Mouse (Mus musculus): ENCODE data around the gene Ubl3. TPM values are rescaled to one million over a fixed set of nuclear protein-coding genes. Genes with fewer than 3 reads are reported as not detected.

Gene Ubl3
- total and polyA plus RNA-seq, 2 experiments from 2014 or later = 79.1 to 128 TPM

DNA sequence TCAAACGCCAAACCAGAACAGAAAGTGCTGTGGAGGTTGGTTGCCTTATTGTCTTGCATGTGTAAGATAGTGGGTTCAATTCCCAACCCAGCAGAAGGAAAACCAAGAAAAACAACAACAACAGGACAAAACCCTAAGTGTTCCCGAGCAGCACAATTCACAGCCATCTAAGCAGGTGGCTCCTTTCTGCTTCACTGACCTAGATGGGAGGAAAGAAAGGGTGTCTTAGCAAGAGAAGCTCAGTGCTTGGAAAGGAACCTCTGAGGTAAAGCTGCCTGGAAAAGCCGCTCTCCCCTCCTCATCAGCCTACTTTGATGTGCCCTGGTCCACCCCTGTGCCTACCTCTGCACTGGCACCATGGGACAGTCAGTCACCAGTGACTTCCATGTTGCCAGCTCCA is 70.8 kb downstream of the Ubl3 start:
- 82% methylated on average over 3 of the region's 3 CpGs for WGBS
- no peak overlapping the region for H3K9ac ChIP-seq (replicated peaks; ENCODE audit: low read length, poor library complexity, severe bottlenecking)
- no peaks in the 10 kb centered on the region for H3K9me3 ChIP-seq (ENCODE audit: low read length)
- H3K27ac ChIP-seq (ENCODE audit: low read depth, low read length) = no peak overlapping the region
- DNase-seq (ENCODE audit: low spot score) (no peak), ATAC-seq (ENCODE audit: low FRiP score) (no peak)
- no peaks in the 10 kb centered on the region for H3K27me3 ChIP-seq (ENCODE audit: insufficient read depth, low read length)
- no peaks in the 10 kb centered on the region for H3K4me1 ChIP-seq (ENCODE audit: insufficient read depth, low read length)
- TF ChIP-seq CTCF (IDR thresholded peaks at IDR 0.05) = no peak
- H3K4me2 ChIP-seq (ENCODE audit: low read depth, low read length, poor library complexity, severe bottlenecking) = no peak overlapping the region
- no peak overlapping the region for H3K4me3 ChIP-seq (ENCODE audit: low read depth, low read length)
- no peaks in the 10 kb centered on the region for H3K36me3 ChIP-seq (ENCODE audit: insufficient read depth, low read length)

DNA sequence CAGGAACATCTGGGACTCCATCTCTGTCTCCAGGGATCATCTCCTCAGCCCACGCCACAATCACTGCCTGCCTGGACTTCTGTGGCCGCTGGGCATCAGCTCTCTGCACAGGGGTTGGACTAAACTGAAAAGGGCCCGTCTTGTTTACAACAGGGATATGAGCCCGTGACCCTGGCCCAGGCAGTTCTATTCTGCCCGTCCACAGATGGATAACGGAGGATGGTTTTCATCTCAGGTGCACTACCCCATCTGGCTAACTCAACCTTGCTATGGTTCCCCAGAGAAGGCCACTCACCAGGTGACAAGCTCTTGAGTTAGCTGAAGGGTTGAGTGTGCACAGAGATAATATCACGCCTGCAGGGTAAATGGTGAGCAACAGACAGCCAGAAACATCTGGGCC is 78.2 kb downstream of the Ubl3 start:
- H3K27me3 ChIP-seq (ENCODE audit: insufficient read depth, low read length) = no peaks in the 10 kb centered on the region
- no peaks in the 10 kb centered on the region for H3K9me3 ChIP-seq (ENCODE audit: low read length)
- ATAC-seq (ENCODE audit: low FRiP score) (no peak), DNase-seq (ENCODE audit: low spot score) (no peak)
- no peaks in the 10 kb centered on the region for H3K4me1 ChIP-seq (ENCODE audit: insufficient read depth, low read length)
- no peaks in the 10 kb centered on the region for H3K36me3 ChIP-seq (ENCODE audit: insufficient read depth, low read length)
- no peak for TF ChIP-seq CTCF (IDR thresholded peaks at IDR 0.05)
- 87% methylated on average over 7 of the region's 7 CpGs for WGBS
- H3K4me3 ChIP-seq (ENCODE audit: low read depth, low read length) = no peak overlapping the region
- no peak overlapping the region for H3K4me2 ChIP-seq (ENCODE audit: low read depth, low read length, poor library complexity, severe bottlenecking)
- no peak overlapping the region for H3K27ac ChIP-seq (ENCODE audit: low read depth, low read length)
- no peak overlapping the region for H3K9ac ChIP-seq (replicated peaks; ENCODE audit: low read length, poor library complexity, severe bottlenecking)

DNA sequence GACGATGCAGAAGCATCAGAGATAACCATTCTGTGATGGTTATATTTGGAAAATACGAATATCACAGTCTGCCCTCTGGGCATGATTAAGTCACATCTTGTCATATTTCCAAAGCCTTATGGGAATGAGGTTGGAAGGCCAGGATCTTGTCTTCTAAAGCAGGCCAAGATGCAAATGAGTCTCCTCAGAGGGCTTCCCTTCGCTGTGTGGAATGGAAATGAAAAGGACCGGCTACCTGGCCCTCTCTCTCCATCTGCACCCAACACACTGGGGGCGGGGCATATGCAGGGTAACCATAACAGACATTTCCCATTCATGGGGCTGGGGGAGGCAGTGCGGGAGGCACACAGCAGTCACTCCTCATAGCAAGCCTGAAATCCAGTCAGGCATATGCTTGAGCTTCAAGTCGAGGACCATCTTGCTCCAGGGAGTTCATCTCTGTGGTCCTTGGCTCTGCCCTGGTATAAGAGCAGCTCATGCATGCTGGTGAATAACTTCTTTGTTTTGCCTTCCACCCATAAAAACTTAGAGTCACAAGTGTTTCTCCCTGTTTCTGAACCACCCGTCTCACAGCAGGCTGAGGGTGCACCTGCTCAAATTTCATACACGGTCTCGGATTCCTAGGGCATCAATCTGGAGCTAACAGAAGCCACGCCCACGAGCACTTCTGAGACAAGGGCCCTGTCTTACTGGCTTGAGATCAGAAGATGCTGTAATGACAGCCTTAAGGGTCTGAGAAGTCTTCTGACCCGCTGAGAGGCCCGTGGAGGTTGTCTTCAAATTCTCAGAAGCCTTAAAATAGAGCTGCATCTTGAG is 83.8 kb downstream of the Ubl3 start:
- TF ChIP-seq CTCF (IDR thresholded peaks at IDR 0.05) = no peak
- H3K4me1 ChIP-seq (ENCODE audit: insufficient read depth, low read length) = no peaks in the 10 kb centered on the region
- no peaks in the 10 kb centered on the region for H3K36me3 ChIP-seq (ENCODE audit: insufficient read depth, low read length)
- no peak overlapping the region for H3K9ac ChIP-seq (replicated peaks; ENCODE audit: low read length, poor library complexity, severe bottlenecking)
- no peaks in the 10 kb centered on the region for H3K9me3 ChIP-seq (ENCODE audit: low read length)
- no peak for DNase-seq (ENCODE audit: low spot score)
- no peak overlapping the region for H3K27ac ChIP-seq (ENCODE audit: low read depth, low read length)
- no peak for ATAC-seq (ENCODE audit: low FRiP score)
- WGBS = 55% methylated on average over 14 of the region's 14 CpGs
- H3K4me2 ChIP-seq (ENCODE audit: low read depth, low read length, poor library complexity, severe bottlenecking) = no peak overlapping the region
- no peaks in the 10 kb centered on the region for H3K27me3 ChIP-seq (ENCODE audit: insufficient read depth, low read length)
- H3K4me3 ChIP-seq (ENCODE audit: low read depth, low read length) = no peak overlapping the region

DNA sequence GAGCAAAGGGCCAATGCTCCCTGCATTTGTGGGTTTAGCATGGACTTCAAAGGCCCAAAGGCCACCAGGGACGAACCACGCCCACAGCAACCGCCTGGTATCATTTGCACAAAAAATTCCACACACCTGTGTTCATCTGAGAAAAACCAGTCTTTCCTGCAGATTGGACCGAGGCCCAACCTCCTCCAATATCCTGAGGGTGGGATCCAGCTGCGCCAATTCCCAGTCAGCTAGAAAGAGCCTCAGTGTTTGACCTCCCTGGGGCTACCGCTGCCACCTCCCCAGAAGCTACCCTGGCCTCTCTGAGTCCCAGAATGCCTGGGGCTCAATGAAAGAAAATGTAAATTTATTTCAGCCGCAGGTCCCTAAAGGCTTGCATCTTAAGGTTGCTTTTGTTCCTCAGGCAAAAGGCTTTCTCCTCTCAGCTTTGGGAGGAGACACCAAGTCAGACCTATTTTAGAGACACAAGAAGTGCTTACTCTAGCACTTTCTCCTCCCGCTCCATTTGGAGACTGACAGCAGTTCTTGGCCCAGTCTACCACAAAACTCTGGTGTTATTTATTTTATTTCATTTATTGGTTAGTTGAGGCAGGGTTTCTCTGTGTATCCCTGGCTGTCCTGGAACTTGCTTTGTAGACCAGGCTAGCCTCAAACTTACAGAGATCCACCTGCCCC is 85.5 kb downstream of the Ubl3 start:
- Histone ChIP-seq H3K4me1 (ENCODE audit: insufficient read depth, low read length) (no peaks in the 10 kb centered on the region), H3K27ac (ENCODE audit: low read depth, low read length) (no peak overlapping the region), H3K9me3 (ENCODE audit: low read length) (no peaks in the 10 kb centered on the region), H3K4me2 (ENCODE audit: low read depth, low read length, poor library complexity, severe bottlenecking) (no peak overlapping the region), H3K4me3 (ENCODE audit: low read depth, low read length) (no peak overlapping the region), H3K9ac (replicated peaks; ENCODE audit: low read length, poor library complexity, severe bottlenecking) (no peak overlapping the region), H3K36me3 (ENCODE audit: insufficient read depth, low read length) (no peaks in the 10 kb centered on the region), H3K27me3 (ENCODE audit: insufficient read depth, low read length) (no peaks in the 10 kb centered on the region)
- 28% methylated on average over 8 of the region's 8 CpGs for WGBS
- DNase-seq (ENCODE audit: low spot score) (no peak), ATAC-seq (ENCODE audit: low FRiP score) (no peak)
- TF ChIP-seq CTCF (IDR thresholded peaks at IDR 0.05) = no peak

GRCm38 (mm10) chr5:148466116-148466515 is 86.5 kb downstream of the Ubl3 start:
- ATAC-seq (ENCODE audit: low FRiP score) (no peak), DNase-seq (ENCODE audit: low spot score) (no peak)
- no peak for TF ChIP-seq CTCF (IDR thresholded peaks at IDR 0.05)
- WGBS = 92% methylated on average over 5 of the region's 5 CpGs
- Histone ChIP-seq H3K9me3 (ENCODE audit: low read length) (no peaks in the 10 kb centered on the region), H3K4me3 (ENCODE audit: low read depth, low read length) (no peak overlapping the region), H3K4me2 (ENCODE audit: low read depth, low read length, poor library complexity, severe bottlenecking) (no peak overlapping the region), H3K4me1 (ENCODE audit: insufficient read depth, low read length) (no peaks in the 10 kb centered on the region), H3K27ac (ENCODE audit: low read depth, low read length) (no peak overlapping the region), H3K36me3 (ENCODE audit: insufficient read depth, low read length) (no peaks in the 10 kb centered on the region), H3K27me3 (ENCODE audit: insufficient read depth, low read length) (no peaks in the 10 kb centered on the region), H3K9ac (replicated peaks; ENCODE audit: low read length, poor library complexity, severe bottlenecking) (no peak overlapping the region)

- Histone ChIP-seq H3K27ac (ENCODE audit: low read depth, low read length) (no peak overlapping the region), H3K4me1 (ENCODE audit: insufficient read depth, low read length) (no peaks in the 10 kb centered on the region), H3K4me2 (ENCODE audit: low read depth, low read length, poor library complexity, severe bottlenecking) (no peak overlapping the region), H3K4me3 (ENCODE audit: low read depth, low read length) (no peak overlapping the region), H3K9ac (replicated peaks; ENCODE audit: low read length, poor library complexity, severe bottlenecking) (no peak overlapping the region), H3K27me3 (ENCODE audit: insufficient read depth, low read length) (no peaks in the 10 kb centered on the region), H3K9me3 (ENCODE audit: low read length) (no peaks in the 10 kb centered on the region), H3K36me3 (ENCODE audit: insufficient read depth, low read length) (no peaks in the 10 kb centered on the region)
- ATAC-seq (ENCODE audit: low FRiP score) (no peak), DNase-seq (ENCODE audit: low spot score) (no peak)
- WGBS = 92% methylated on average over 9 of the region's 9 CpGs
- no peak for TF ChIP-seq CTCF (IDR thresholded peaks at IDR 0.05)
Observed at GRCm38 (mm10) chr5:148465091-148465490, 87.5 kb downstream of the Ubl3 start.
